8 mouse cellular contexts compared by ENCODE assay signal in the genomic region with DNA sequence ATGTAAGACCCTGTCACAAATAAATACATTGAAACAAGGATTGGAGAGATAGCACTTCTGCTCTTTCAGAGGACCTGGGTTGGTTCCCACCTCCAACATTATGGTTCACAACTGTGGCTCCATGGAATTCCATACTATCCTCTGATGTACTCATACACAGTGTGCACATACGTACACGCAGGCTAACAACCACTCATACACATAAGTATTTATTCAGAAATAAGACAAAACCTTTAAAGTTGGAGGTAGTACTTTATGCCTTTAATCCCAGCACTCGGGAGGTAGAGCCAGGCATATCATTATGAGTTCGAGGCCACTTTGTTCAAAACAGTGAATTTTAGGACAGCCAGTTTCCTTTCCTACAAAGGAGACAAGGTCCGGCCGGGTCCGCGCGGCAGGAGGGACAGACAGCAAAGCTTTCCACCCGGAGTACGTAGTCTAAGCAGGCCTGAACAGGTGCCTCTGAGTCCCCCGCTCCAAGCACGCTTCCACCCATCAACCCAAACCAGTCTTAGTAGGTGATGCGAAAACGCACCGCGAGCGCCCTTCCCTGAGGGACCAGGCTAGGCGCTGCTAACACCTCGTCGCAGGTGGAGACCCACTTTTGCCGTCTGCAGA. TPM values are rescaled to one million over a fixed set of nuclear protein-coding genes. Genes with fewer than 3 reads are reported as not detected.
DNase-seq lines count a peak whose midpoint lies in the region; ATAC-seq lines count a peak whose summit lies in the region.

No protein-coding gene starts in this region.

- peak overlapping the region; percentile 9; the same call in 1 of the 2 replicates for H3K9ac ChIP-seq in kidney, embryonic 16.5 days (replicated peaks; ENCODE audit: low read length)
- H3K9ac ChIP-seq in hindbrain, embryonic 13.5 days = 0 out of 2 replicates have a peak overlapping the region, but pooled peaks have one; percentile 14
- H3K9ac ChIP-seq in midbrain, embryonic 16.5 days (ENCODE audit: low read depth, low read length) = no peak overlapping the region

- peak overlapping the region; percentile 73 for H3K4me3 ChIP-seq in kidney, embryonic 16.5 days (ENCODE audit: low read length)
- H3K4me3 ChIP-seq in embryonic facial prominence, embryonic 10.5 days = peak overlapping the region; percentile 77
- H3K4me3 ChIP-seq in hindbrain, embryonic 13.5 days = peak overlapping the region; percentile 64
- H3K4me3 ChIP-seq in midbrain, embryonic 16.5 days (ENCODE audit: low read depth, low read length) = peak overlapping the region; percentile 62

- H3K27me3 ChIP-seq in kidney, embryonic 16.5 days (ENCODE audit: insufficient read depth, low read length) = peaks cover 44% of the 10 kb centered on the region
- peaks cover 75% of the 10 kb centered on the region for H3K27me3 ChIP-seq in embryonic facial prominence, embryonic 10.5 days (replicated peaks; ENCODE audit: low read depth, poor library complexity, severe bottlenecking)
- H3K27me3 ChIP-seq in hindbrain, embryonic 13.5 days = peaks cover 43% of the 10 kb centered on the region
- peaks cover 5% of the 10 kb centered on the region for H3K27me3 ChIP-seq in midbrain, embryonic 16.5 days (ENCODE audit: control insufficient read depth, insufficient read depth, low read depth, low read length)

- H3K4me2 ChIP-seq in kidney, embryonic 16.5 days (replicated peaks; ENCODE audit: low read depth, low read length) = peak overlapping the region; percentile 80
- H3K4me2 ChIP-seq in hindbrain, embryonic 13.5 days = peak overlapping the region; percentile 77
- H3K4me2 ChIP-seq in midbrain, embryonic 16.5 days (ENCODE audit: low read length) = peak overlapping the region; percentile 73

- no peak; the same call in 1 of the 2 replicates for ATAC-seq in kidney, embryonic 16.5 days (ENCODE audit: low FRiP score, low TSS enrichment)
- no peak for ATAC-seq in hindbrain, embryonic 13.5 days (ENCODE audit: low FRiP score)
- 0 out of 2 replicates have a peak, but pooled peaks have one; percentile 33 for ATAC-seq in midbrain, embryonic 16.5 days

- H3K36me3 ChIP-seq in kidney, embryonic 16.5 days (ENCODE audit: insufficient read depth, low read length) = no peaks in the 10 kb centered on the region
- H3K36me3 ChIP-seq in embryonic facial prominence, embryonic 10.5 days (replicated peaks) = no peaks in the 10 kb centered on the region
- H3K36me3 ChIP-seq in hindbrain, embryonic 13.5 days = no peaks in the 10 kb centered on the region
- no peaks in the 10 kb centered on the region for H3K36me3 ChIP-seq in midbrain, embryonic 16.5 days (ENCODE audit: control insufficient read depth, insufficient read depth, low read length)

- intact Hi-C loops in gastrocnemius, postnatal 36 days (cut with DNase I) = loop anchor here (10.0 kb wide), 1 partner anchor 302 kb away; the partner anchor contains the start of genes AC140267.1 and Mief1

- no peak for DNase-seq in kidney, adult 18-20 months
- DNase-seq in embryonic facial prominence, embryonic 10.5 days (ENCODE audit: low spot score) = no peak
- no peak for DNase-seq in gastrocnemius, postnatal 36 days
- DNase-seq in adrenal gland, postnatal 14 days = no peak
- DNase-seq in thymus, postnatal 14 days = no peak

- H3K4me1 ChIP-seq in kidney, embryonic 16.5 days (ENCODE audit: insufficient read depth, low read length) = peaks cover 21% of the 10 kb centered on the region
- H3K4me1 ChIP-seq in embryonic facial prominence, embryonic 10.5 days = peaks cover 40% of the 10 kb centered on the region
- peaks cover 37% of the 10 kb centered on the region for H3K4me1 ChIP-seq in hindbrain, embryonic 13.5 days (replicated peaks)
- peaks cover 18% of the 10 kb centered on the region for H3K4me1 ChIP-seq in midbrain, embryonic 16.5 days (ENCODE audit: control insufficient read depth, insufficient read depth, low read length)

- WGBS in kidney, embryonic 16.5 days = 6% methylated on average over 22 of the region's 22 CpGs
- WGBS in embryonic facial prominence, embryonic 10.5 days = 3% methylated on average over 22 of the region's 22 CpGs
- 5% methylated on average over 22 of the region's 22 CpGs for WGBS in hindbrain, embryonic 13.5 days
- 7% methylated on average over 22 of the region's 22 CpGs for WGBS in midbrain, embryonic 16.5 days

- H3K9me3 ChIP-seq in kidney, embryonic 16.5 days (ENCODE audit: low read length) = no peaks in the 10 kb centered on the region
- no peaks in the 10 kb centered on the region for H3K9me3 ChIP-seq in embryonic facial prominence, embryonic 10.5 days
- H3K9me3 ChIP-seq in hindbrain, embryonic 13.5 days = no peaks in the 10 kb centered on the region
- no peaks in the 10 kb centered on the region for H3K9me3 ChIP-seq in midbrain, embryonic 16.5 days (replicated peaks; ENCODE audit: control insufficient read depth, low read length, poor library complexity, severe bottlenecking)

- H3K27ac ChIP-seq in kidney, embryonic 16.5 days (ENCODE audit: low read length) = no peak overlapping the region
- H3K27ac ChIP-seq in embryonic facial prominence, embryonic 10.5 days (replicated peaks) = no peak overlapping the region
- H3K27ac ChIP-seq in hindbrain, embryonic 13.5 days = no peak overlapping the region
- no peak overlapping the region for H3K27ac ChIP-seq in midbrain, embryonic 16.5 days (ENCODE audit: low read length)

RNA-seq across cellular contexts. Expression of gene Cbx7, which starts 37.8 kb away (rescaled TPM):
- 3.3 and 3.9 TPM in 2 replicates for polyA plus RNA-seq in kidney, embryonic 16.5 days (2015; fragmentation: Nextera tagmentation; extraction: Ambion mirVana)
- 2.1 and 2.4 TPM in 2 replicates for polyA plus RNA-seq in embryonic facial prominence, embryonic 10.5 days (2016; fragmentation: Nextera tagmentation; extraction: Ambion mirVana)
- polyA plus RNA-seq in hindbrain, embryonic 13.5 days (2015; fragmentation: Nextera tagmentation; extraction: Ambion mirVana) = 3.6 and 3.7 TPM in 2 replicates
- 4.8 and 5.0 TPM in 2 replicates for polyA plus RNA-seq in midbrain, embryonic 16.5 days (2015; fragmentation: Nextera tagmentation; extraction: Ambion mirVana)
- total RNA-seq in gastrocnemius, postnatal 36 days (2021) = 10 to 100 TPM; 10.8 to 16.8 TPM
- 7.2 and 12.8 TPM in 2 replicates for total RNA-seq in adrenal gland, postnatal 14 days (2021)

RNA-seq across cellular contexts. Expression of gene Apobec3, which starts 41.7 kb away (rescaled TPM):
- 29.3 and 36.5 TPM in 2 replicates for polyA plus RNA-seq in kidney, embryonic 16.5 days (2015; fragmentation: Nextera tagmentation; extraction: Ambion mirVana)
- 7.7 and 8.4 TPM in 2 replicates for polyA plus RNA-seq in embryonic facial prominence, embryonic 10.5 days (2016; fragmentation: Nextera tagmentation; extraction: Ambion mirVana)
- polyA plus RNA-seq in hindbrain, embryonic 13.5 days (2015; fragmentation: Nextera tagmentation; extraction: Ambion mirVana) = 4.5 and 4.7 TPM in 2 replicates
- 3.8 and 4.2 TPM in 2 replicates for polyA plus RNA-seq in midbrain, embryonic 16.5 days (2015; fragmentation: Nextera tagmentation; extraction: Ambion mirVana)
- total RNA-seq in gastrocnemius, postnatal 36 days (2021) = 1 to 10 TPM; 2.7 to 4.7 TPM
- total RNA-seq in adrenal gland, postnatal 14 days (2021) = 19.8 and 38.2 TPM in 2 replicates
